Mouse (Mus musculus): ENCODE results near the gene Tlcd1. TPM values are rescaled to one million over a fixed set of nuclear protein-coding genes. Genes with fewer than 3 reads are reported as not detected.
A peak's percentile ranks its signal among the peaks of the same experiment; 100 is the strongest.
"Not testable (repeated sequence)": the region's sequence is repeated elsewhere in the genome, so short reads cannot be mapped to it uniquely, and the experiment has no call there.

Tlcd1 gene
- 13.5 and 14.1 TPM in 2 replicates for polyA plus RNA-seq (2015; fragmentation: Nextera tagmentation; extraction: Ambion mirVana)

- Histone ChIP-seq H3K9me3 (no peaks in the 10 kb centered on the region), H3K27me3 (no peaks in the 10 kb centered on the region), H3K36me3 (peaks cover 34% of the 10 kb centered on the region), H3K4me2 (replicated peaks) (peak within 1 kb of the TSS; percentile 91), H3K4me1 (peaks cover 49% of the 10 kb centered on the region), H3K4me3 (peak within 1 kb of the TSS; percentile 68), H3K9ac (peak within 1 kb of the TSS; percentile 66), H3K27ac (peak within 1 kb of the TSS; percentile 98)
- WGBS = under 1% methylated on average over 32 of the region's 32 CpGs
- ATAC-seq (ENCODE audit: low FRiP score, low read depth) = peak; percentile 71
Observed at GRCm38 (mm10) chr11:78176402-78176862, at the start of gene Tlcd1, which contains the start of gene Nek8. Gene Tlcd1 (plus strand): TSS chr11:78176711. Gene Nek8 (minus strand): TSS chr11:78176675.

GRCm38 (mm10) chr11:78126739-78127138, 49.8 kb upstream of the Tlcd1 start:
- Histone ChIP-seq H3K4me2 (replicated peaks) (no peak overlapping the region), H3K36me3 (peaks cover 8% of the 10 kb centered on the region; the same call in 1 of the 2 replicates), H3K4me3 (no peak overlapping the region), H3K27me3 (no peaks in the 10 kb centered on the region), H3K9me3 (no peaks in the 10 kb centered on the region), H3K9ac (no peak overlapping the region), H3K4me1 (peaks cover 21% of the 10 kb centered on the region), H3K27ac (no peak overlapping the region)
- WGBS = 80% methylated on average over 4 of the region's 4 CpGs
- ATAC-seq (ENCODE audit: low FRiP score, low read depth) = no peak

GRCm38 (mm10) chr11:78129458-78129857, 47.1 kb upstream of the Tlcd1 start:
- Histone ChIP-seq H3K4me2 (replicated peaks) (no peak overlapping the region), H3K9ac (no peak overlapping the region), H3K36me3 (0 out of 2 replicates have a peak, but pooled peaks cover 7% of the 10 kb centered on the region), H3K4me3 (no peak overlapping the region), H3K27me3 (no peaks in the 10 kb centered on the region), H3K27ac (no peak overlapping the region), H3K4me1 (peaks cover 24% of the 10 kb centered on the region), H3K9me3 (no peaks in the 10 kb centered on the region)
- no peak for ATAC-seq (ENCODE audit: low FRiP score, low read depth)
- 65% methylated on average over 8 of the region's 8 CpGs for WGBS

- no peak for ATAC-seq (ENCODE audit: low FRiP score, low read depth)
- 0 out of 2 replicates have a peak, but pooled peaks cover 7% of the 10 kb centered on the region for H3K36me3 ChIP-seq
- 0 out of 2 replicates have a peak, but pooled peaks cover 3% of the 10 kb centered on the region for H3K4me1 ChIP-seq
- H3K4me2 ChIP-seq (replicated peaks) = no peak overlapping the region
- no peaks in the 10 kb centered on the region for H3K9me3 ChIP-seq
- no peaks in the 10 kb centered on the region for H3K27me3 ChIP-seq
- 70% methylated on average over 6 of the region's 6 CpGs for WGBS
- H3K9ac ChIP-seq = no peak overlapping the region
- H3K27ac ChIP-seq = no peak overlapping the region
- no peak overlapping the region for H3K4me3 ChIP-seq
Observed at GRCm38 (mm10) chr11:78133915-78134314, 42.6 kb upstream of the Tlcd1 start.

GRCm38 (mm10) chr11:78134344-78134743, 42.2 kb upstream of the Tlcd1 start:
- H3K36me3 ChIP-seq = 0 out of 2 replicates have a peak, but pooled peaks cover 7% of the 10 kb centered on the region
- no peak overlapping the region for H3K27ac ChIP-seq
- no peak overlapping the region for H3K4me3 ChIP-seq
- no peak overlapping the region for H3K9ac ChIP-seq
- H3K27me3 ChIP-seq = no peaks in the 10 kb centered on the region
- WGBS = 73% methylated on average over 3 of the region's 3 CpGs
- ATAC-seq (ENCODE audit: low FRiP score, low read depth) = no peak
- H3K4me2 ChIP-seq (replicated peaks) = no peak overlapping the region
- H3K4me1 ChIP-seq = 0 out of 2 replicates have a peak, but pooled peaks cover 3% of the 10 kb centered on the region
- no peaks in the 10 kb centered on the region for H3K9me3 ChIP-seq

- H3K4me1 ChIP-seq; H3K36me3 ChIP-seq; H3K9me3 ChIP-seq; H3K4me3 ChIP-seq; H3K4me2 ChIP-seq (replicated peaks); H3K27ac ChIP-seq; ATAC-seq (ENCODE audit: low FRiP score, low read depth); H3K27me3 ChIP-seq; H3K9ac ChIP-seq: not testable (repeated sequence)
- WGBS = 89% methylated on average over 7 of the region's 7 CpGs
Observed at GRCm38 (mm10) chr11:78135314-78135713, 41.2 kb upstream of the Tlcd1 start.

GRCm38 (mm10) chr11:78136132-78136531, 40.4 kb upstream of the Tlcd1 start:
- H3K4me3 ChIP-seq = no peak overlapping the region
- no peak overlapping the region for H3K9ac ChIP-seq
- WGBS = 65% methylated on average over 1 of the region's 1 CpGs
- H3K27me3 ChIP-seq = no peaks in the 10 kb centered on the region
- H3K9me3 ChIP-seq = no peaks in the 10 kb centered on the region
- 0 out of 2 replicates have a peak, but pooled peaks cover 7% of the 10 kb centered on the region for H3K36me3 ChIP-seq
- ATAC-seq (ENCODE audit: low FRiP score, low read depth) = no peak
- no peak overlapping the region for H3K4me2 ChIP-seq (replicated peaks)
- H3K27ac ChIP-seq = no peak overlapping the region
- H3K4me1 ChIP-seq = 0 out of 2 replicates have a peak, but pooled peaks cover 3% of the 10 kb centered on the region

- Histone ChIP-seq H3K36me3 (no peaks in the 10 kb centered on the region), H3K27ac (no peak overlapping the region), H3K9ac (no peak overlapping the region), H3K4me1 (0 out of 2 replicates have a peak, but pooled peaks cover 3% of the 10 kb centered on the region), H3K4me3 (no peak overlapping the region), H3K9me3 (no peaks in the 10 kb centered on the region), H3K4me2 (replicated peaks) (no peak overlapping the region), H3K27me3 (no peaks in the 10 kb centered on the region)
- ATAC-seq (ENCODE audit: low FRiP score, low read depth) = no peak
- 83% methylated on average over 4 of the region's 4 CpGs for WGBS
Observed at GRCm38 (mm10) chr11:78137584-78137983, 38.9 kb upstream of the Tlcd1 start.

GRCm38 (mm10) chr11:78138023-78138422, 38.5 kb upstream of the Tlcd1 start:
- no peak overlapping the region for H3K4me3 ChIP-seq
- no peak overlapping the region for H3K4me2 ChIP-seq (replicated peaks)
- H3K9me3 ChIP-seq = no peaks in the 10 kb centered on the region
- ATAC-seq (ENCODE audit: low FRiP score, low read depth) = no peak
- H3K9ac ChIP-seq = no peak overlapping the region
- H3K36me3 ChIP-seq = peaks cover 2% of the 10 kb centered on the region; the same call in 1 of the 2 replicates
- no peaks in the 10 kb centered on the region for H3K27me3 ChIP-seq
- no peak overlapping the region for H3K27ac ChIP-seq
- WGBS = 89% methylated on average over 3 of the region's 3 CpGs
- 0 out of 2 replicates have a peak, but pooled peaks cover 3% of the 10 kb centered on the region for H3K4me1 ChIP-seq

GRCm38 (mm10) chr11:78140665-78141064, 35.8 kb upstream of the Tlcd1 start:
- ATAC-seq (ENCODE audit: low FRiP score, low read depth) = no peak
- Histone ChIP-seq H3K4me1 (no peaks in the 10 kb centered on the region), H3K36me3 (peaks cover 28% of the 10 kb centered on the region), H3K27me3 (no peaks in the 10 kb centered on the region), H3K9me3 (no peaks in the 10 kb centered on the region), H3K27ac (no peak overlapping the region), H3K4me3 (no peak overlapping the region), H3K9ac (no peak overlapping the region), H3K4me2 (replicated peaks) (no peak overlapping the region)
- WGBS = 76% methylated on average over 5 of the region's 5 CpGs

- Histone ChIP-seq H3K27me3 (no peaks in the 10 kb centered on the region), H3K4me1 (no peaks in the 10 kb centered on the region), H3K9ac (no peak overlapping the region), H3K9me3 (no peaks in the 10 kb centered on the region), H3K4me2 (replicated peaks) (no peak overlapping the region), H3K27ac (no peak overlapping the region), H3K4me3 (no peak overlapping the region), H3K36me3 (peaks cover 54% of the 10 kb centered on the region)
- no peak for ATAC-seq (ENCODE audit: low FRiP score, low read depth)
- WGBS = 85% methylated on average over 2 of the region's 2 CpGs
Observed at GRCm38 (mm10) chr11:78143520-78143919, 33.0 kb upstream of the Tlcd1 start.

- Histone ChIP-seq H3K27ac (no peak overlapping the region), H3K9ac (no peak overlapping the region), H3K4me2 (replicated peaks) (no peak overlapping the region), H3K4me1 (no peaks in the 10 kb centered on the region), H3K27me3 (no peaks in the 10 kb centered on the region), H3K4me3 (no peak overlapping the region), H3K9me3 (no peaks in the 10 kb centered on the region), H3K36me3 (peaks cover 78% of the 10 kb centered on the region)
- ATAC-seq (ENCODE audit: low FRiP score, low read depth) = no peak
- WGBS = 79% methylated on average over 5 of the region's 5 CpGs
Observed at GRCm38 (mm10) chr11:78146168-78146567, 30.3 kb upstream of the Tlcd1 start.

Measured in limb, embryonic 13.5 days (tissue).